Comparison of ENCODE assay signal across 10 mouse cellular contexts in genomic region chr8:89044511-89045217, GRCm38 (mm10). TPM values are rescaled to one million over a fixed set of nuclear protein-coding genes. Genes with fewer than 3 reads are reported as not detected.
DNase-seq lines count a peak whose midpoint lies in the region; ATAC-seq lines count a peak whose summit lies in the region.
"Had no signal": no experiment of that assay in that cellular context is flagged by ENCODE, and none has a peak within 500 bp of the region (broad histone marks: within the 10 kb centered on the region; RNA-seq: fewer than 3 reads in every experiment).

No protein-coding gene starts in this region.

- H3K4me2 ChIP-seq in embryonic facial prominence, embryonic 14.5 days (ENCODE audit: low read depth, low read length), result peak overlapping the region; percentile 86
- H3K4me2 ChIP-seq in midbrain, embryonic 15.5 days, result peak overlapping the region; percentile 75

- DNase-seq in heart, embryonic 10.5 days (ENCODE audit: low spot score), result no peak
- no peak for DNase-seq in heart, postnatal 25 days (ENCODE audit: low spot score)
- no peak for DNase-seq in embryonic facial prominence, embryonic 14.5 days (ENCODE audit: low spot score)
- DNase-seq in kidney, adult 9 months, result peak; percentile 55
- DNase-seq in thymus, postnatal 4 days, result no peak
- DNase-seq in frontal cortex, postnatal 10 days (ENCODE audit: low spot score in 2 of 2), result no peak
- no peak for DNase-seq in gastrocnemius, postnatal 4 days (ENCODE audit: low spot score in 2 of 2)

- under 1% methylated on average over 31 of the region's 31 CpGs for WGBS in heart, embryonic 10.5 days
- under 1% methylated on average over 31 of the region's 31 CpGs for WGBS in embryonic facial prominence, embryonic 14.5 days
- under 1% methylated on average over 31 of the region's 31 CpGs for WGBS in midbrain, embryonic 15.5 days

- H3K4me3 ChIP-seq in heart, embryonic 10.5 days, result peak overlapping the region; percentile 89
- H3K4me3 ChIP-seq in embryonic facial prominence, embryonic 14.5 days (ENCODE audit: low read depth, low read length), result peak overlapping the region; percentile 50
- peak overlapping the region; percentile 52 for H3K4me3 ChIP-seq in midbrain, embryonic 15.5 days

- 0 out of 2 replicates have a peak overlapping the region, but pooled peaks have one; percentile 34 for H3K9ac ChIP-seq in embryonic facial prominence, embryonic 14.5 days (ENCODE audit: low read depth, low read length)
- H3K9ac ChIP-seq in midbrain, embryonic 15.5 days, result no peak overlapping the region

- intact Hi-C loops in heart, postnatal 25 days (cut with DNase I), result no loop called here

- H3K27me3 ChIP-seq in heart, embryonic 10.5 days (ENCODE audit: insufficient read depth, poor library complexity, severe bottlenecking), result peaks cover 53% of the 10 kb centered on the region
- peaks cover 96% of the 10 kb centered on the region for H3K27me3 ChIP-seq in embryonic facial prominence, embryonic 14.5 days (replicated peaks; ENCODE audit: control insufficient read depth, insufficient read depth, low read length)
- peaks cover 52% of the 10 kb centered on the region for H3K27me3 ChIP-seq in midbrain, embryonic 15.5 days (replicated peaks)

- no peak for ATAC-seq in embryonic facial prominence, embryonic 14.5 days (ENCODE audit: low read depth)
- ATAC-seq in midbrain, embryonic 15.5 days (replicated peaks), result no peak

- peak overlapping the region; percentile 96 for H3K27ac ChIP-seq in heart, embryonic 10.5 days
- no peak overlapping the region for H3K27ac ChIP-seq in embryonic facial prominence, embryonic 14.5 days (replicated peaks; ENCODE audit: low read depth, low read length)
- H3K27ac ChIP-seq in midbrain, embryonic 15.5 days, result peak overlapping the region; percentile 65

- no peaks in the 10 kb centered on the region for H3K9me3 ChIP-seq in heart, embryonic 10.5 days
- H3K9me3 ChIP-seq in embryonic facial prominence, embryonic 14.5 days (ENCODE audit: control insufficient read depth, low read length), result no peaks in the 10 kb centered on the region
- H3K9me3 ChIP-seq in midbrain, embryonic 15.5 days, result no peaks in the 10 kb centered on the region

- H3K36me3 ChIP-seq in heart, embryonic 10.5 days, result no peaks in the 10 kb centered on the region
- H3K36me3 ChIP-seq in embryonic facial prominence, embryonic 14.5 days (ENCODE audit: control insufficient read depth, insufficient read depth, low read length), result no peaks in the 10 kb centered on the region
- H3K36me3 ChIP-seq in midbrain, embryonic 15.5 days (replicated peaks), result no peaks in the 10 kb centered on the region

- peaks cover 46% of the 10 kb centered on the region for H3K4me1 ChIP-seq in heart, embryonic 10.5 days
- no peaks in the 10 kb centered on the region for H3K4me1 ChIP-seq in embryonic facial prominence, embryonic 14.5 days (ENCODE audit: control insufficient read depth, insufficient read depth, low read length)
- peaks cover 52% of the 10 kb centered on the region for H3K4me1 ChIP-seq in midbrain, embryonic 15.5 days

RNA-seq across cellular contexts. Expression of gene Sall1, which starts 0.7 kb away (rescaled TPM):
- 5.9 and 6.9 TPM in 2 replicates for polyA plus RNA-seq in heart, embryonic 10.5 days (2016; fragmentation: Nextera tagmentation; extraction: Ambion mirVana)
- 1 to 10 TPM; 1.3 to 1.5 TPM for total RNA-seq in heart, postnatal 25 days (2021)
- 1.2 and 1.3 TPM in 2 replicates for polyA plus RNA-seq in embryonic facial prominence, embryonic 14.5 days (2014; fragmentation: Nextera tagmentation; extraction: Ambion mirVana)
- polyA plus RNA-seq in midbrain, embryonic 15.5 days (2015; fragmentation: Nextera tagmentation; extraction: Ambion mirVana), result 6.6 and 6.8 TPM in 2 replicates
- under 1 TPM; 0.17 to 0.34 TPM for total RNA-seq in gastrocnemius, postnatal 4 days (2021)
- total RNA-seq: common myeloid progenitor, adult 5-6 weeks; neutrophil, adult 5-6 weeks had no signal
